Mouse (Mus musculus) B cell, adult 62 days (primary cell): Measurements from ENCODE around the gene Jade3. TPM values are rescaled to one million over a fixed set of nuclear protein-coding genes. Genes with fewer than 3 reads are reported as not detected.

Experiments used
- total RNA-seq: library from RNA; stranded (reverse); gene quantifications from 4 replicates; pipeline ENCODE4 v1.2.4, GENCODE M21; 2023

Gene Jade3
- 3.0 to 5.5 TPM (median 4.4 TPM) in 4 replicates for total RNA-seq

DNA sequence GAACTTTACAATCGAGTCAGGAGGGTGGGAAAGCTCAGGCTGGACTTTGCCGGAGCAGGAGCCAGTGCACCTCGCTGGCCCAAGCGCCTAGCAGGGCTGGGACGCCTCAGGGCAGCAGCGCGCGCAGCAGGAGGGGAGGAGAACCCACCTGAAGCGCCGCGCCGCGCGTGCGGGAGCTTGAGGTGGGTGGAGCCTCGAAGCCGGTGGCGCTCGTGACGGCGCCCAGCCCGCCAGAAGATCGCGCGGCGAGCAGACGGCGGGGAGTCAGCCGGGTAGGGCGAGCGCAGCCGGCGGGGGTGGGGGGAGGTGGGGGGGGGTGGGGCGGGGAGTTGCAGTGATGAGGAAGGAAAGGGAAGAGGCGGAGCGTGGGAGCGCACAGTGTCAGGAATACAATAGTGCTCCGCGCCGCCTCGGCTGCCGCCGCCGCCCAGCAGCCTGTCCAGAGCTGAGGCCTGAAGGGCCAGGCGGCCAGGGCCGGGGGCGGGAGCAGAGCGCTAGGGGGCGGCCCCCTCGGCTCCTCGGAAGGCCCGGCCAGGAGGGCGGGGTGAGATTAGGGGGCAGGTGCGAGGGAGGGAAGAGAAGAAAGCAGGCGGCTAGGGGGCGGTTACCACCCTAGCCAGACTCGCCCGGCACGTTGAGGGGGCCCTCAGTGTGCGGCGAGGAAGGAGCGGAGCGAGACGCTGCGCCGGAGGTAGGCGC lies at the start of gene Jade3:
Gene Jade3 (plus strand): TSS at position 549 of the 699 bp plus-strand sequence.

DNA sequence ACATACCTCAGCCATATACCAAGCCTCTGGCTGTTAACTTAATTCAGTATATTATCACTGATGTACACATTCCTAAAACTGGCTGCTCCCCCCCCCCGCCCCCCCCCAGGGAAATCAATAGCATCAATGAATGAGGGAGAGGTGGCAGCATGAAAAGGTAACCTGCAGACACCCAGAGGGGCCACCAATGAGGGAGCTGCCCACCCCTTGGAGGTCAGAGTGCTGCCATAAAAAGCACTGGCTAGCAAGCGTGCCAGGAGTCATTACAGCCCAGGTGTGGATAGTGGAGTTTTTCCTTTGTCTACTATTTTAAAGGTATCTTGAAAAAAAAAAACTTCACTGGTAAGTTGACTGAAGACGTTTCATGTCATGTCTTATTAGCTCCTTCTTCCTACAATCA lies 124.0 kb downstream of the Jade3 start, which contains the start of gene Rgn:
Gene Rgn (plus strand): TSS at position 256 of the 400 bp plus-strand sequence.

Other genes starting within 250 kb of the Jade3 start
- 127 to 142 TPM (median 133 TPM) in 4 replicates for gene Slc9a7, start 133.9 kb upstream of the Jade3 start, total RNA-seq
- gene Rp2, start 61.2 kb upstream of the Jade3 start, total RNA-seq, result 37.2 to 41.4 TPM (median 37.8 TPM) in 4 replicates
- not detected in 4 replicates for gene Rgn, start 124.1 kb downstream of the Jade3 start, total RNA-seq
- 44.1 to 53.0 TPM (median 48.7 TPM) in 4 replicates for gene Rbm10, start 191.8 kb downstream of the Jade3 start, total RNA-seq
- 111 to 132 TPM (median 122 TPM) in 4 replicates for gene Ndufb11, start 191.9 kb downstream of the Jade3 start, total RNA-seq
- gene Uba1, start 232.6 kb downstream of the Jade3 start, total RNA-seq, result 170 to 186 TPM (median 184 TPM) in 4 replicates